Mouse (Mus musculus): Measurements from ENCODE around the gene Kcnma1. TPM values are rescaled to one million over a fixed set of nuclear protein-coding genes. Genes with fewer than 3 reads are reported as not detected.

Kcnma1 gene
- polyA plus RNA-seq, 1 experiment from 2014 or later: 0.05 TPM

- no peak overlapping the region for H3K9ac ChIP-seq (ENCODE audit: low read depth, low read length)
- H3K27ac ChIP-seq (ENCODE audit: low read length): no peak overlapping the region
- no peaks in the 10 kb centered on the region for H3K9me3 ChIP-seq (replicated peaks; ENCODE audit: control insufficient read depth, low read length)
- H3K4me1 ChIP-seq (ENCODE audit: control insufficient read depth, low read depth, low read length): no peaks in the 10 kb centered on the region
- H3K4me2 ChIP-seq (ENCODE audit: low read depth, low read length): no peak overlapping the region
- WGBS (ENCODE audit: insufficient replicate concordance): 69% methylated on average over 6 of the region's 6 CpGs
- no peak for ATAC-seq (ENCODE audit: low read depth)
- H3K4me3 ChIP-seq (ENCODE audit: low read depth, low read length): no peak overlapping the region
- no peaks in the 10 kb centered on the region for H3K36me3 ChIP-seq (ENCODE audit: control insufficient read depth, insufficient read depth)
- no peaks in the 10 kb centered on the region for H3K27me3 ChIP-seq (ENCODE audit: control insufficient read depth, insufficient read depth, low read depth, low read length)
These were observed 79.3 kb downstream of the Kcnma1 start for GRCm38 (mm10) chr14:23935016-23935415.

GRCm38 (mm10) chr14:23931671-23932071, 82.6 kb downstream of the Kcnma1 start:
- Histone ChIP-seq H3K27me3 (ENCODE audit: control insufficient read depth, insufficient read depth, low read depth, low read length) (no peaks in the 10 kb centered on the region), H3K4me1 (ENCODE audit: control insufficient read depth, low read depth, low read length) (no peaks in the 10 kb centered on the region), H3K27ac (ENCODE audit: low read length) (no peak overlapping the region), H3K4me2 (ENCODE audit: low read depth, low read length) (no peak overlapping the region), H3K36me3 (ENCODE audit: control insufficient read depth, insufficient read depth) (no peaks in the 10 kb centered on the region), H3K9me3 (replicated peaks; ENCODE audit: control insufficient read depth, low read length) (no peaks in the 10 kb centered on the region), H3K4me3 (ENCODE audit: low read depth, low read length) (no peak overlapping the region), H3K9ac (ENCODE audit: low read depth, low read length) (no peak overlapping the region)
- WGBS (ENCODE audit: insufficient replicate concordance): 63% methylated on average over 6 of the region's 6 CpGs
- no peak for ATAC-seq (ENCODE audit: low read depth)

GRCm38 (mm10) chr14:23929168-23929567, 85.1 kb downstream of the Kcnma1 start:
- Histone ChIP-seq H3K36me3 (ENCODE audit: control insufficient read depth, insufficient read depth) (no peaks in the 10 kb centered on the region), H3K27me3 (ENCODE audit: control insufficient read depth, insufficient read depth, low read depth, low read length) (no peaks in the 10 kb centered on the region), H3K4me1 (ENCODE audit: control insufficient read depth, low read depth, low read length) (no peaks in the 10 kb centered on the region), H3K9ac (ENCODE audit: low read depth, low read length) (no peak overlapping the region), H3K9me3 (replicated peaks; ENCODE audit: control insufficient read depth, low read length) (no peaks in the 10 kb centered on the region), H3K4me2 (ENCODE audit: low read depth, low read length) (no peak overlapping the region), H3K4me3 (ENCODE audit: low read depth, low read length) (no peak overlapping the region), H3K27ac (ENCODE audit: low read length) (no peak overlapping the region)
- ATAC-seq (ENCODE audit: low read depth): no peak
- 55% methylated on average over 3 of the region's 3 CpGs for WGBS (ENCODE audit: insufficient replicate concordance)

- no peak overlapping the region for H3K27ac ChIP-seq (ENCODE audit: low read length)
- H3K4me2 ChIP-seq (ENCODE audit: low read depth, low read length): no peak overlapping the region
- H3K4me1 ChIP-seq (ENCODE audit: control insufficient read depth, low read depth, low read length): no peaks in the 10 kb centered on the region
- no peak overlapping the region for H3K4me3 ChIP-seq (ENCODE audit: low read depth, low read length)
- H3K9ac ChIP-seq (ENCODE audit: low read depth, low read length): no peak overlapping the region
- 45% methylated on average over 2 of the region's 2 CpGs for WGBS (ENCODE audit: insufficient replicate concordance)
- no peaks in the 10 kb centered on the region for H3K27me3 ChIP-seq (ENCODE audit: control insufficient read depth, insufficient read depth, low read depth, low read length)
- ATAC-seq (ENCODE audit: low read depth): no peak
- H3K36me3 ChIP-seq (ENCODE audit: control insufficient read depth, insufficient read depth): no peaks in the 10 kb centered on the region
- H3K9me3 ChIP-seq (replicated peaks; ENCODE audit: control insufficient read depth, low read length): no peaks in the 10 kb centered on the region
These were observed 90.9 kb downstream of the Kcnma1 start for GRCm38 (mm10) chr14:23923356-23923755.

GRCm38 (mm10) chr14:23922755-23923154, 91.5 kb downstream of the Kcnma1 start:
- 54% methylated on average over 3 of the region's 3 CpGs for WGBS (ENCODE audit: insufficient replicate concordance)
- Histone ChIP-seq H3K27ac (ENCODE audit: low read length) (no peak overlapping the region), H3K27me3 (ENCODE audit: control insufficient read depth, insufficient read depth, low read depth, low read length) (no peaks in the 10 kb centered on the region), H3K4me3 (ENCODE audit: low read depth, low read length) (no peak overlapping the region), H3K9me3 (replicated peaks; ENCODE audit: control insufficient read depth, low read length) (no peaks in the 10 kb centered on the region), H3K4me2 (ENCODE audit: low read depth, low read length) (no peak overlapping the region), H3K36me3 (ENCODE audit: control insufficient read depth, insufficient read depth) (no peaks in the 10 kb centered on the region), H3K9ac (ENCODE audit: low read depth, low read length) (no peak overlapping the region), H3K4me1 (ENCODE audit: control insufficient read depth, low read depth, low read length) (no peaks in the 10 kb centered on the region)
- no peak for ATAC-seq (ENCODE audit: low read depth)

GRCm38 (mm10) chr14:23911108-23911629, 103.1 kb downstream of the Kcnma1 start:
- Histone ChIP-seq H3K27me3 (ENCODE audit: control insufficient read depth, insufficient read depth, low read depth, low read length) (no peaks in the 10 kb centered on the region), H3K36me3 (ENCODE audit: control insufficient read depth, insufficient read depth) (no peaks in the 10 kb centered on the region), H3K4me2 (ENCODE audit: low read depth, low read length) (no peak overlapping the region), H3K9ac (ENCODE audit: low read depth, low read length) (no peak overlapping the region), H3K27ac (ENCODE audit: low read length) (no peak overlapping the region), H3K4me1 (ENCODE audit: control insufficient read depth, low read depth, low read length) (no peaks in the 10 kb centered on the region), H3K4me3 (ENCODE audit: low read depth, low read length) (no peak overlapping the region), H3K9me3 (replicated peaks; ENCODE audit: control insufficient read depth, low read length) (no peaks in the 10 kb centered on the region)
- WGBS (ENCODE audit: insufficient replicate concordance): 39% methylated on average over 1 of the region's 1 CpGs
- ATAC-seq (ENCODE audit: low read depth): no peak

- no peak overlapping the region for H3K9ac ChIP-seq (ENCODE audit: low read depth, low read length)
- H3K4me3 ChIP-seq (ENCODE audit: low read depth, low read length): no peak overlapping the region
- H3K9me3 ChIP-seq (replicated peaks; ENCODE audit: control insufficient read depth, low read length): no peaks in the 10 kb centered on the region
- H3K27me3 ChIP-seq (ENCODE audit: control insufficient read depth, insufficient read depth, low read depth, low read length): no peaks in the 10 kb centered on the region
- H3K27ac ChIP-seq (ENCODE audit: low read length): no peak overlapping the region
- H3K4me2 ChIP-seq (ENCODE audit: low read depth, low read length): no peak overlapping the region
- no peak for ATAC-seq (ENCODE audit: low read depth)
- H3K36me3 ChIP-seq (ENCODE audit: control insufficient read depth, insufficient read depth): no peaks in the 10 kb centered on the region
- 51% methylated on average over 5 of the region's 5 CpGs for whole genome bisulfite sequencing (ENCODE audit: insufficient replicate concordance)
- no peaks in the 10 kb centered on the region for H3K4me1 ChIP-seq (ENCODE audit: control insufficient read depth, low read depth, low read length)
These were observed 105.7 kb downstream of the Kcnma1 start for GRCm38 (mm10) chr14:23908564-23908963.

GRCm38 (mm10) chr14:23902636-23903279, 111.5 kb downstream of the Kcnma1 start:
- Histone ChIP-seq H3K9ac (ENCODE audit: low read depth, low read length) (no peak overlapping the region), H3K4me3 (ENCODE audit: low read depth, low read length) (no peak overlapping the region), H3K9me3 (replicated peaks; ENCODE audit: control insufficient read depth, low read length) (no peaks in the 10 kb centered on the region), H3K36me3 (ENCODE audit: control insufficient read depth, insufficient read depth) (no peaks in the 10 kb centered on the region), H3K4me2 (ENCODE audit: low read depth, low read length) (no peak overlapping the region), H3K4me1 (ENCODE audit: control insufficient read depth, low read depth, low read length) (no peaks in the 10 kb centered on the region), H3K27ac (ENCODE audit: low read length) (no peak overlapping the region), H3K27me3 (ENCODE audit: control insufficient read depth, insufficient read depth, low read depth, low read length) (no peaks in the 10 kb centered on the region)
- no peak for ATAC-seq (ENCODE audit: low read depth)
- 51% methylated on average over 10 of the region's 10 CpGs for WGBS (ENCODE audit: insufficient replicate concordance)

- Histone ChIP-seq H3K4me1 (ENCODE audit: control insufficient read depth, low read depth, low read length) (no peaks in the 10 kb centered on the region), H3K4me3 (ENCODE audit: low read depth, low read length) (no peak overlapping the region), H3K9ac (ENCODE audit: low read depth, low read length) (no peak overlapping the region), H3K36me3 (ENCODE audit: control insufficient read depth, insufficient read depth) (no peaks in the 10 kb centered on the region), H3K4me2 (ENCODE audit: low read depth, low read length) (no peak overlapping the region), H3K9me3 (replicated peaks; ENCODE audit: control insufficient read depth, low read length) (no peaks in the 10 kb centered on the region), H3K27me3 (ENCODE audit: control insufficient read depth, insufficient read depth, low read depth, low read length) (no peaks in the 10 kb centered on the region), H3K27ac (ENCODE audit: low read length) (no peak overlapping the region)
- 61% methylated on average over 5 of the region's 5 CpGs for whole genome bisulfite sequencing (ENCODE audit: insufficient replicate concordance)
- ATAC-seq (ENCODE audit: low read depth): no peak
These were observed 114.8 kb downstream of the Kcnma1 start for GRCm38 (mm10) chr14:23899462-23899861.

All from liver, embryonic 16.5 days (tissue).